Mouse (Mus musculus) left cerebral cortex, postnatal 4 days (tissue): ENCODE results near the gene Pold2. TPM values are rescaled to one million over a fixed set of nuclear protein-coding genes. Genes with fewer than 3 reads are reported as not detected.

Source experiments
- DNase-seq: peaks from one replicate; pipeline ENCODE4 v3.0.0-alpha.2; 2022
- intact Hi-C: fragments of 180-260 bp; cut with DNase I; formaldehyde crosslinking; loops from one replicate; pipeline ENCODE4 v1.15.1; 2025
- total RNA-seq, 2 experiments: library from RNA; stranded (reverse); gene quantifications; 2 replicates each; pipeline ENCODE4 v1.2.3; 2021

Gene Pold2
- total RNA-seq, 2 experiments from 2014 or later, result 26.6 to 37.5 TPM

DNA sequence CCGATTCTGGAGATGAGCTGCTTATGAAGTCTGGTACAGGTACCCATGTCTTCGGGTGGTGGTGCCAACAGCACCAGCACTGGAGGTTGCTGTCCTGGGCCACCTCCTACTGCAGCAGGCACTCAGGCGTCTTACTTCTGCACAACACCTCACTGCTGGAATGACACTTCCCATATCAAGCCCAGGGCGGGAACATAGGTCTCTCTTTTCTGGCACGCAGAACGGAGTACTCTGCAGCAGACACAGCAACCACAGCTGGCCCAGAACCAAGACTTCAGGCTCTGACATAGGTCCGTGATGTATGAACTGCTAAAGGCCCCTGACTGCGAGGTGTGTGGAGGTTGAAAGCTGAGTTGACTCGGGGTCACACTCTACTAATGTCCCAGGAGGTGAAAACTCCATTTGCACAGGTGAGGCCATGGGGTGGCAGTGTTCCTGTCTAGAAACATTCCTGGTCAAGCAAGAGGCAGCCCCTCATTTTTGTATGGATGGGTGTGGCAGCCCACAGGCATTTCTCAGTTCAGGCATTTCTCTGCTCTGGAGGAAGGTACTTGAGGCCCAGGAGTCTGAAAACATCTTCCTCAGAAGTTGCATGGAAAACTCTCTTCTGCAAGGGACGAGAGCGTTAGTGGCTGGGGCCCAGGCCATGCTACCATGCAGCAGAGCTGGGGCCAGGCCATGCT lies 49.4 kb downstream of the Pold2 start:
- intact Hi-C loops, result no loop called here
- DNase-seq, result no peak

DNA sequence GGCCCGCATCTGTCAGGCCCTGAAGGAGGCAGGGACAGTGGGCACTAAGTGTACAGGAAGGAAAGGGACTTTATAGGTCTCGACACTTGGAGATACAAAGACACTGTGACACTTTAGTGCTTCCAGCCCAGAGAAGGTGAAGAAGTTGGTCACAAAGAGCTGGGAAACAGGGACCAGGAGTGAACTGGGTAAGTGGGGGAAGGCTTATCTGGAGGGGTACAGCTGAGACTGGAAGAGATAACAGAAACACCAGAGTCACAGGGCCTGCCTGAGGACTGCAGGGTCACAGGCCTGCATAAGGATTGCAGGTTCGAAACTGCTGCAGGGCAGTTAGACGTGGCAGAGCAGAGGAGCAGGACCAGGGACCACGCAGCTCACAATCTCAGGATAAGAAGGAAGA lies 50.2 kb downstream of the Pold2 start:
- intact Hi-C loops, result no loop called here
- no peak for DNase-seq

DNA sequence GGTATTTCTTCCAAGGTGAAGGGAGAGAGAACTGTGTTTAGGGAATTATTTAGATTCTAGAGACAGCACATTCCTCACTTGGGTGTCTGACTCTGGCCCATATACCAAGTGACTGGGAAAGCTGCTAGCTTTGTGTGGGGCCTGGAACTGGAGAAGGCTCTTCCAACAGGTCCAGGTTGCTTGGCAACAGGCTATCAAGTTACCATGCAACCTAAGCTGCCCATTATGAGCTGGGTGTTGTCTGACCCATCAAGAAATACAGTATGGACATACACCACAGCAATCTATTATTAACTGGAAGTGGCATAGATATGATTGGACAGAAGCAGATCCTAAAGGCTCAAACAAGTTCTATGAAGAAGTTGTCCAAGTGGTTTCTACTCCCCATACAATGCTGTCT lies 52.7 kb downstream of the Pold2 start:
- intact Hi-C loops, result no loop called here
- no peak for DNase-seq

Other genes with a start within 250 kb of the Pold2 start
- 10 to 100 TPM; 90.3 to 93.2 TPM for gene Mrps24, start 162.6 kb downstream of the Pold2 start, total RNA-seq
- gene Urgcp, start 115.9 kb downstream of the Pold2 start, total RNA-seq, result 10 to 100 TPM; 41.5 to 52.4 TPM
- gene Dbnl, start 89.8 kb downstream of the Pold2 start, total RNA-seq, result 10 to 100 TPM; 89.8 to 92.4 TPM
- gene Pgam2, start 74.6 kb downstream of the Pold2 start, total RNA-seq, result 1 to 10 TPM; 1.6 TPM
- 10 to 100 TPM; 16.1 to 16.5 TPM for gene Polm, start 40.3 kb downstream of the Pold2 start, total RNA-seq
- gene Aebp1, start 16.3 kb downstream of the Pold2 start, total RNA-seq, result 10 to 100 TPM; 20.4 to 24.8 TPM
- not detected for gene Myl7, start 20.5 kb upstream of the Pold2 start, total RNA-seq
- gene Gck, start 71.8 kb upstream of the Pold2 start, total RNA-seq, result 1 to 10 TPM; 3.9 to 4.0 TPM
- gene Ykt6, start 77.4 kb upstream of the Pold2 start, total RNA-seq, result 100 to 1,000 TPM; 202 to 213 TPM
- 100 to 1,000 TPM; 593 to 607 TPM for gene Camk2b, start 188.1 kb upstream of the Pold2 start, total RNA-seq